Mouse (Mus musculus) adrenal gland, adult 18-20 months (tissue): ENCODE measurements at regions not wholly inside any gene's neighbourhood (a gene's known extent, or its start where the extent isn't known, plus 50 kb on each side); places are given as distances from the start of the nearest gene placed in this dataset.

Experiments used
- DNase-seq, 2 experiments: peaks; one replicate each; pipeline ENCODE4 v3.0.0; 2021 to 2022; ENCODE audit warnings: low spot score in 2 of 2

GRCm38 (mm10) chr10:42094274-42095000 lies 76.2 kb upstream of the Armc2 start:
- DNase-seq, result no peak

GRCm38 (mm10) chr10:42093176-42093759 lies 75.0 kb upstream of the Armc2 start:
- no peak for DNase-seq

GRCm38 (mm10) chr10:42092500-42092899 lies 74.3 kb upstream of the Armc2 start:
- DNase-seq, result peak; percentile 57 to 72

DNA sequence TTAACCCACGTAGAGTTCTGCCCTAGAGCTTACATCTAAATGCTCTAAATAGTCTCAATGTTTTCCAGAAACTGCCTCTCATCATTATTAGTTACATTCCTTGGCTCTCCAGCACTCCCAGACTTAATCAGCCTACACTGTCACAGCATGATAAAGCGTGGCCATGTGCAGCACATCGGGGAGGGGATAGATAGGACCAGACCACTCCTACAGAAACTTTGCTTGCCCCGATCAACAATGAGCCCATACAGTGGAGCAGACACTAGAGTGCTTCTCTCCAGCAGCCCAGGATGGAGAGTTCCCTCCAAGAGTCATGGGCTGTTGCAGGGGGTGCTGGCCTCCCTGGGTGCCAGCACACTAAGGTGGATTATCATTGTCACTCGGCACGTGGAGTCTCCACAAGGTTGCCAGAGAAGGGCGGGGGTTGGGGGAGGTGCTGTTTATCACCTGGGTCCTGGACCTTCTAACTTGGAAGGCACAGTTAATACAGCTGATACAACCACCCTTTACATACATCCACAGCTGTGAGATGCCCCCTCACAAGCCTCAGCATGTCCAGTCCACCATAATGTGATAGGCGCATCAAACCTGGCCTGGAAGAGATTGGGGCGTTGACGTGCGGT lies 73.4 kb upstream of the Armc2 start:
- DNase-seq, result no peak

GRCm38 (mm10) chr10:42090806-42091205 lies 72.6 kb upstream of the Armc2 start:
- DNase-seq, result no peak

DNA sequence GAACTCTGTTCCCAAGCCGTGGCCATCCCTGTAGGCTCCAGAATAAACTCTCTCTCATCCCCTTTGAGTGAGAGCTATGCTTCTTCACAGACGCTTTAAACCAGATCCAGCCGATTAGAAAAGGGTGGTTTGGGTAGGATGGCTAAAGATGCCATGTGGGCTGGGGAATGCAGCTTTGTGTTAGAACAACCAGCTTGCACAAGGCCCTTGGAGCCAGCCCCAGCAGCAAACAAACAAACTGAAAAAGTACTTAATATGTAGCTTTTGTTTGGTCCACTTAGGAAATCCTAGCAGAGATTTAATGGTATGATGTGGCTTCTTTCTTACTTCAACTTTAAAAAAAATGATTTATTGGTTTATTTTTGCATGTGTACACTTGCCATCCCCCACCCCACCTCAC lies 71.9 kb upstream of the Armc2 start:
- no peak for DNase-seq

- no peak for DNase-seq
These were observed 71.4 kb upstream of the Armc2 start for GRCm38 (mm10) chr10:42089686-42090085.

- DNase-seq, result peak; percentile 55 to 60
These were observed 71.0 kb upstream of the Armc2 start for GRCm38 (mm10) chr10:42089235-42089625.

DNA sequence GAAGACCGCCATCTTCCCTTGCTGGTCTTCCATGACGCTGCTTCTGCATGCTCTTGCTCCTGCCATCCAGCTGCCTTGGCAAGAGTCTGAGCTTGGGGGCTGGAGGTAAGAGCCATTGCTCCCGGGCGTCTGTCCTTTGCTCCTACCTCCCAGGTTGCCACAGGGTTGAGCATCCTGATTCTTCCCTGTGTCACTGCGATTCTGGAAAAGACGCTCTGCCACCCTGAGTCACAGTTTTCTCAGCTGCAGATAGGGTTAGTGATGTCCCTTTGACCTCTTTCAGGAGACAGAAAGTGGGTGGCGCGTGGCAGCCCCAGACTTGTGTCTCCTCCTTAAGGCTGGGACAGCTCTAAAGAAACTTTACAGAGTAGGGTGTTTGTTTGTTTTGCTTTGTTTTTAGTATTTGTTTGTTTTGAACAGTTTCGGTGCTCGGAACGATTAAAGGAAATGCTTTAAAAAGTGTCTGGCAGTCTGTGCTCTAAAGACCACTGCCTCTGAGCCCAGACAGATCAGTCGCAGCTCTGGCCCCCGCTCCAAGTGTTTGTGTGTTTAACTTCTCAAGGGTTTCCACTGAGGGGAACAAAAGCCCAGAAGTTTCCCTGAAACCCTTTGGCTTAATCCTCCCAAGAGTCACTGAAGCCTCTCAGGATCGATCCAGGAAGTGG lies 70.5 kb upstream of the Armc2 start:
- DNase-seq, result no peak

DNA sequence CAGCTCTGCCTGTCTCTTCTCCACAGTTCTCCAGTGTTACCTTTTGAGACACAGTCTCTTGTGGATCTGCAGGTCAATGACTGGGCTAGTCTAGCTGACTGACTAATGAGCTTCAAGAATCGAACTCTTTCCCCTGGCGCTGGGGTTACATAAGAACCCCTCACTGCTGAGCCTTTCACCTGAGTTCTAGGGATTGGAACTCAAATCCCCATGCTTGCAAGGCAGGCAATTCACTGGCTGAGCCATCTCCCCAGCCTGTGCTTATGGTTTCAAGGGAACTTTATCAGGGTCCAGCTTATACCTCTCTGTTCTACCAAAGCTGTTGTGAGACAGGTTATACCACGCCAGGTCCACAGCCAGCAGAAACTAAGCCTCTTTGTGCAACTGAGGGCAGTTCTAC lies 69.7 kb upstream of the Armc2 start:
- no peak for DNase-seq

DNA sequence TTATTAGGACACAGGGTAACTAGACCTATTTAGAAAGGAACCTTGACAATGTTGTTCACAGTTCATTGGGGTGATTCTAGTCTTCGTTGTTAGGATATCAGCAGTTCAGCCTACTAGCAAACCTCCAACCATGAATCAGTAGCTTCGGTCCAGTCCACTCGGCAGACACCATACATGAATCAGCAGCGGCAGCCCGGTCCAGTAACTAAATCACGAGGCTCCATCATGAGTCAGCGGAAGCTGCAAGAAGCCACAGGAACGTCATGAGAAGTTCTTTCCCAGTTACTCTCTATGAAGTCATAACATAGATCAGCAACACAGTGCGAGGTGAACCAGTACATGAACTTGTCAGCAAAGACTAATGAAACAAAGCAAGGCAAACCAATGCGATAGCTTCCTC lies 68.4 kb upstream of the Armc2 start:
- no peak for DNase-seq

DNA sequence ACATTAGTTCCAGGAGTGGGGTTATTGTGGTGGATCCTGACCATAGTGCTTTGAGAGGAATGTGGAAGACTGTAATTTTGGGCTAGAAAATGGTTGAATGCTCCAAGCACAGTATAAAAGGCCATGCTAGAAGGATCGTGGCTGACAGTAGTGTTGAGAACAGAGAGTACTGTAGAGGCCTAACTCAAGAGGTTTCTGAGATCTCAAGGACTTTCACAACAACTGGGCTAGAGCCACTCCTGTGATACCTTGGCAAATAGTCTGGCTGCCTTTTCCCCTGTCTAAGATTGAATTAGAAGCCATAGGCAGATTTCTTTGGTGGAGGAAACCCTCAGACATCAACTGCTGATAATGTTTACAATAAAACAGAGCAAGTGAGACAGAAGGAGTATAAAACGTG lies 67.1 kb upstream of the Armc2 start:
- DNase-seq, result no peak

DNA sequence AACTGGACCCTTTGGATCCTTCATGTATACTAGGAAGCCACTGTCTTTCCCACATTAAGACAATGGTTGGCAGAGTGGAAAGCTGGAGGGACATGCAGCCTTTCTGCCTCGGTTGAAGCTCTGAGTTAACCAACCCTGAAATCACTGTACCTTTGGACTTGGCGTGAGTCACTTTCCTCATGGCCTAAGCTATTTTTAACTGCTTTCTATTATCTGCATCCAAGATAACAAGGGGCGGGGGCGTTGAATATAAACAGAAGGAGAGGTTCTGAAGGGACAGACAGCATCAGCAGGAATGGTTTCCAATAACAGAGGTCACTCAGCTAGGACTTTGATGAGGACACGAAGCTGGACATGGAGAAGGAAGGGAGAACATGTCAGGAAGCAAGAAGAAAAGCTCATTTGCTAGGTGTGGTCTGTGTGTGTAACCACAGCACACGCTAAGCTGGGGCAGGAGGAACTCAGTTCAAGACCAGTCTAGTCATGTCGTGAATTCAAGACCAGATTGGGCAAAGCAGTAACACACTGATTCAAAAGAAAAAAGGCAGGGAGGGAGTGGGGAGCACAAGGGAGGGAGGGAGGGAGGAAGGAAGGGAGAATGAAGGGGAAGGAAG lies 64.1 kb upstream of the Armc2 start:
- DNase-seq, result no peak

GRCm38 (mm10) chr10:42079775-42080174 lies 61.5 kb upstream of the Armc2 start:
- DNase-seq, result no peak

DNA sequence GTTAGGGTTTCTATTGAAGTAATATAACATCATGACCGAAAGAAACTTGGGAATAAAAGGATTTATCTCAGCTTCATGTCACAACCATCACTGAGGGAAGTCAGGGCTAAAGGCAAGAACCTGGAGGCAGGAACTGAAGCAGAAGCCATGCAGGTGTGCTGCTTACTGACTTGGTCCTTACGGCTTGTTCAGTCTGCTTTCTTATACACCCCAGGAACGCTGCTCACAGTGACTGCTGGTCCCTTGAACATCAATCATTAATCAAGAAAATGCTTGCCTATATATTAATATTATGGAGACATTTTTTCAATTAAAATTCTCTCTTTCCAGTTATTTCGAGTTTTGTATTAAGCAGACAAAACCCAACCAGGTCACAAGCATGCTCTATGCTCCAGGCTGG lies 58.5 kb upstream of the Armc2 start:
- DNase-seq, result no peak

GRCm38 (mm10) chr10:42075545-42075944 lies 57.3 kb upstream of the Armc2 start:
- DNase-seq, result no peak

- DNase-seq, result no peak
These were observed 54.5 kb upstream of the Armc2 start for GRCm38 (mm10) chr10:42072758-42073157.

DNA sequence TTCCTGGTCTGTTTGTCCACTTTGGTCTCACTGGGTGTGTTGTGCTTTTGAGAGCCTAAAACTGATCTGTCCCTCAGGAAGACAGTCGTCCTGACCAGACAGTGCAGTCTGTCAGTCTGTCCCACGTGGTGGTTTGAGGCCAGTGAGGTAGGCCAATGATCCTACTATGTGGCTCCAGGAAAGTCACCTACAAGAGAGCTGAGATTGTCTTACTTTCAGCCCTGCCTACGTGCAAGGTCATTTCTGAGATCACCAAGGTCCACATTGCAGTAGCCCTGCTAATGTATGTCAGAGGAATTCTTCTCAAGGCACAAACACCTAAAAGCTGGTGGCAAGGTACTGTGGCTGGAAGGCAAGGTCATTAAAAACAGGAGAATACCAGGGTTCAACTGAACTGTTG lies 53.9 kb upstream of the Armc2 start:
- DNase-seq, result no peak

GRCm38 (mm10) chr10:42071404-42072024 lies 53.3 kb upstream of the Armc2 start:
- DNase-seq, result no peak

DNA sequence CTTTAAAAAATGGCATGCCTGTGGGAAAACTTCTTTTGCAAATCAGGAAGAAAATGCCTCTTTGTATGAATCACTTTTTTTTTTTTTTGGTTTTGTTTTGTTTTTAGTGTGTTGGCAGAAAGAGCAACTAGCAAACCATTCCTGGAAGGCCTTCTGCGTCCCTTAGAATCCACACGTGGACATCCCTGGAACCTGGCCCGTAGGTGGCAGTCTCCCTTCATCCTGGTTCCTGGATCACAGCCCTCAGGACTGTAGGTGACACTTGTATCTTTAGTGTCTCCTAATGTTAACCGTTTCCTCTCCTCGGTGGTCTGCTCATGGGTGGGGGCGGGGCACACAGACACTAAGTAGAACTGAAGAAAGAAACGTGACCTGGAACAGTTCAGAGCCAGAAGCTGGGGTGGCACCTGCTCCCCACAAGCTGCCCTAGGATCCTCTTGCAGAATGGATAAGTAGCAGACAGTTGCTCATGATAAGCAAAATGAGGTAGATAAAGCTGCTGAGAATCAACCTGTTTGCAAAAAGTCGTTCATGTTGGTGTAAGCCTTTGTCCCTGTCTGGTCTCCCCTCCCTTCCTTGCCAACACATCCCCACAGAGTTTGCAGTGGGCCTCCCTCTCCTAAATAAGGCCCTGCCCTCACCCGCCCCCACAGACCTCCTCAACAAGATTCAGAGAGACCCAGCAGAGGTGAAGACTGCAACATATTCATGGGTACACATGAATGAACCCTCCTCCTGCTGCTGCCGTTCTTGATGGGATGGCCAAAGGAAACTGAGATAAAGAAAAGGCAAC lies 52.6 kb upstream of the Armc2 start:
- peak; percentile 41 to 46 for DNase-seq
